Mouse (Mus musculus): ENCODE measurements around the gene Paqr8. TPM values are rescaled to one million over a fixed set of nuclear protein-coding genes. Genes with fewer than 3 reads are reported as not detected.

The Paqr8 gene
- total and polyA plus RNA-seq, 3 experiments = 0.38 to 1.3 (median 1.1) TPM

DNA sequence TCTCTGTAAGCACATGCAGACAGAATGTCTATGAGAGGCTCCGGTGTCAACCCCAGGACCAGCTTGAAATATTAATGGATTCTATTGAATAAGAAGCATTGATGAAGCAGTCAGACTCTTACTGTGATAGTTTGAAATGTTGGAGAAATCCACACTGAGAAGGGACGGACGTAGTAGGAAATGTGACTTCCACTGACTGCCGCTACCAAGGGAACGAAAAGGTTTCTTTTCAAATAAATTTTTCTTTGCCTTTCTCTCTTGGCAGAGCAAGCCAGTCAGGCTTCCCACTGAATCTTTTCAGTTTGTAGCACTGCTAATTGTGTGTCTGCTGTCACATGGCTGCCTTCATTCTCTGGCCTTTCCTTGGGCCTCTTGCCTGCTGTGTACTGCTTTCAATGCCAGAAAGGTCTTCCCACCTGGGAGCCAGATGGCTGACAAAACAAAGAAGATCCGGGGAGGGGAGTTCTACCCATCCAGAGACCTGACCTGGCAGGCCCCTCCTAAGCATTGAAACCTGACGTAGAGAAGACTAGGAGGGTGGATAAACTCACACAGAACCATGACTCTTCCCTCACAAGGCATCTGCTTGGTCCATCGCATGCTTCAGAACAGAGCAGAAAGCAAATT lies 15.2 kb downstream of the Paqr8 start:
- no peaks in the 10 kb centered on the region for H3K36me3 ChIP-seq (replicated peaks in 1 of 2; ENCODE audit: control insufficient read depth in 1 of 2, insufficient read depth in 1 of 2, low read length in 1 of 2)
- no peak overlapping the region for H3K4me2 ChIP-seq (ENCODE audit: insufficient read depth, low read depth, poor library complexity, severe bottlenecking)
- in situ Hi-C loops (cut with MboI; ENCODE audit: low pct_ligation_motif_present, low pct_unique_long_range_greater_than_20kb, low sequenced_read_pairs) = no loop called here
- no peaks in the 10 kb centered on the region for H3K27me3 ChIP-seq (replicated peaks)
- TF ChIP-seq IRF4 (IDR thresholded peaks at IDR 0.05; ENCODE audit: low read depth, low read length) (no peak), NRF1 (IDR thresholded peaks at IDR 0.05; ENCODE audit: low read depth, low read length) (no peak)
- no peak overlapping the region for H3K9ac ChIP-seq (ENCODE audit: insufficient read depth, low read depth)
- no peaks in the 10 kb centered on the region for H3K79me2 ChIP-seq (replicated peaks; ENCODE audit: control insufficient read depth, extremely low read depth, insufficient read depth, poor library complexity, severe bottlenecking)
- DNase-seq (ENCODE audit: extremely low read depth) = no peak
- no peaks in the 10 kb centered on the region for H3K9me3 ChIP-seq (replicated peaks; ENCODE audit: low read length)
- no peaks in the 10 kb centered on the region for H3K4me1 ChIP-seq (ENCODE audit: control insufficient read depth in 1 of 2, insufficient read depth in 2 of 2)
- dilution Hi-C loops (cut with MboI; ENCODE audit: extremely low pct_ligation_motif_present, extremely low pct_unique_long_range_greater_than_20kb, low sequenced_read_pairs) = no loop called here
- H3K4me3 ChIP-seq (replicated peaks in 1 of 3; ENCODE audit: low read depth in 2 of 3, low read length in 2 of 3, poor library complexity in 1 of 3) = no peak overlapping the region
- no peak overlapping the region for H3K27ac ChIP-seq (ENCODE audit: insufficient read depth, low read depth)

DNA sequence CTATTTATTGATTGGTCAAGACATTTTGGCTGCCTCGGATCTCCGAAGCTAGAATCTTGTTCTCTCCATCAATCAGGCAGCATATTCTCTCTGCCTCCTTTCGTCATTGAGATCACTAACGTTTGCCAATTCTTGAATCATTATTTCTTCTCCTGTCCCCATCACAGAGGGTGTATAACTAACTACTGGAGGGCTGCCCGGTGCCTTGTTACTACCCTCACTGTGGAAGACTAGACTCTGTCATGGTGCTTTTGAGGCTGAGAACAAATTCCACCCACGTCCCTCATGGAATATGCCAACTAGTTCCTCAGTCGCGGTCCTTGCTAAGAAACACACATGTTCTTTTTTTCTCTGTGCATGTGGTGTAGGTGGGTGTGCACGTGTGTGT lies 15.7 kb downstream of the Paqr8 start:
- DNase-seq (ENCODE audit: extremely low read depth) = no peak
- dilution Hi-C loops (cut with MboI; ENCODE audit: extremely low pct_ligation_motif_present, extremely low pct_unique_long_range_greater_than_20kb, low sequenced_read_pairs) (no loop called here), in situ Hi-C loops (cut with MboI; ENCODE audit: low pct_ligation_motif_present, low pct_unique_long_range_greater_than_20kb, low sequenced_read_pairs) (no loop called here)
- Histone ChIP-seq H3K9ac (ENCODE audit: insufficient read depth, low read depth) (no peak overlapping the region), H3K27ac (ENCODE audit: insufficient read depth, low read depth) (no peak overlapping the region), H3K4me2 (ENCODE audit: insufficient read depth, low read depth, poor library complexity, severe bottlenecking) (no peak overlapping the region), H3K9me3 (replicated peaks; ENCODE audit: low read length) (no peaks in the 10 kb centered on the region), H3K36me3 (replicated peaks in 1 of 2; ENCODE audit: control insufficient read depth in 1 of 2, insufficient read depth in 1 of 2, low read length in 1 of 2) (no peaks in the 10 kb centered on the region), H3K4me1 (ENCODE audit: control insufficient read depth in 1 of 2, insufficient read depth in 2 of 2) (no peaks in the 10 kb centered on the region), H3K4me3 (replicated peaks in 1 of 3; ENCODE audit: low read depth in 2 of 3, low read length in 2 of 3, poor library complexity in 1 of 3) (no peak overlapping the region), H3K79me2 (replicated peaks; ENCODE audit: control insufficient read depth, extremely low read depth, insufficient read depth, poor library complexity, severe bottlenecking) (no peaks in the 10 kb centered on the region), H3K27me3 (replicated peaks) (no peaks in the 10 kb centered on the region)
- TF ChIP-seq GABPA (IDR thresholded peaks at IDR 0.05; ENCODE audit: insufficient replicate concordance, low read depth, low read length) = no peak
- TF ChIP-seq JUND (conservative IDR thresholded peaks at IDR 0.05; ENCODE audit: low read depth, low read length) = no peak
- no peak for TF ChIP-seq POLR2AphosphoS2 (IDR thresholded peaks at IDR 0.05; ENCODE audit: low read depth, low read length)
- no peak for TF ChIP-seq E2F4 (IDR thresholded peaks at IDR 0.05; ENCODE audit: insufficient replicate concordance, low read depth, low read length)
- no peak for TF ChIP-seq USF2 (conservative IDR thresholded peaks at IDR 0.05; ENCODE audit: low read depth, low read length)
- no peak for TF ChIP-seq MEF2A (IDR thresholded peaks at IDR 0.05; ENCODE audit: borderline replicate concordance, low read depth, low read length)

DNA sequence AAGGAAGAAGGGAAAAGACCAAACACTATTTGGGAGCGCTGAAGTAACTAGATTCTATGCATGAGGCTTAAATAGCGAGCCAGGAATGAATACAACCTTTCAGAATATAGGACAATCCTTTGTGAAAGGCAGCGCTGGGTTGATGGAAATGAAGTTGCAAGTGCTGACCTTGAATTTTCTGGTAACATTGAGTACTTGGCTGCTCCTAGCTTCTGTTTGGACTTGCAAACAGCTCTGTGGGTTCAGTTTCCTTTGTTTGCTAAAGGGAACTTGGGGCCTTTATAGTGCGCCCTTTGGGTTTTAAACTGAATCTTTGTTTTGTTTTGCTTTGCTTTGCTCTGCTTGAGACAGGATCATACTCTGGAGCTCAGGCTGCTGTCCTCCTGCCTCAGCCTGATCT lies 18.1 kb downstream of the Paqr8 start:
- dilution Hi-C loops (cut with MboI; ENCODE audit: extremely low pct_ligation_motif_present, extremely low pct_unique_long_range_greater_than_20kb, low sequenced_read_pairs) = no loop called here
- Histone ChIP-seq H3K4me3 (replicated peaks in 1 of 3; ENCODE audit: low read depth in 2 of 3, low read length in 2 of 3, poor library complexity in 1 of 3) (no peak overlapping the region), H3K4me2 (ENCODE audit: insufficient read depth, low read depth, poor library complexity, severe bottlenecking) (no peak overlapping the region), H3K4me1 (ENCODE audit: control insufficient read depth in 1 of 2, insufficient read depth in 2 of 2) (peaks cover 0 to 19% of the 10 kb centered on the region in 2 experiments; a peak in 2 of 4 replicates), H3K79me2 (replicated peaks; ENCODE audit: control insufficient read depth, extremely low read depth, insufficient read depth, poor library complexity, severe bottlenecking) (no peaks in the 10 kb centered on the region), H3K9ac (ENCODE audit: insufficient read depth, low read depth) (no peak overlapping the region), H3K36me3 (replicated peaks in 1 of 2; ENCODE audit: control insufficient read depth in 1 of 2, insufficient read depth in 1 of 2, low read length in 1 of 2) (no peaks in the 10 kb centered on the region), H3K9me3 (replicated peaks; ENCODE audit: low read length) (no peaks in the 10 kb centered on the region), H3K27ac (ENCODE audit: insufficient read depth, low read depth) (no peak overlapping the region), H3K27me3 (replicated peaks) (no peaks in the 10 kb centered on the region)
- in situ Hi-C loops (cut with MboI; ENCODE audit: low pct_ligation_motif_present, low pct_unique_long_range_greater_than_20kb, low sequenced_read_pairs) = no loop called here
- no peak for DNase-seq (ENCODE audit: extremely low read depth)
- TF ChIP-seq MYC (IDR thresholded peaks at IDR 0.05; ENCODE audit: low read depth, low read length) (no peak), BHLHE40 (IDR thresholded peaks at IDR 0.05; ENCODE audit: low read depth, low read length) (no peak), CTCF (conservative IDR thresholded peaks at IDR 0.05 in 1 of 2, IDR thresholded peaks at IDR 0.05 in 1 of 2; ENCODE audit: low read depth in 2 of 2, low read length in 2 of 2) (no peak), TBP (conservative IDR thresholded peaks at IDR 0.05; ENCODE audit: low read depth, low read length) (no peak), CHD2 (IDR thresholded peaks at IDR 0.05; ENCODE audit: low read length) (no peak), USF1 (IDR thresholded peaks at IDR 0.05; ENCODE audit: low read depth, low read length) (no peak), MXI1 (IDR thresholded peaks at IDR 0.05; ENCODE audit: low read depth, low read length) (no peak), MEF2A (IDR thresholded peaks at IDR 0.05; ENCODE audit: borderline replicate concordance, low read depth, low read length) (no peak), TCF12 (IDR thresholded peaks at IDR 0.05; ENCODE audit: low read depth, low read length) (no peak), NELFE (IDR thresholded peaks at IDR 0.05; ENCODE audit: low read depth, low read length) (no peak), MAX (IDR thresholded peaks at IDR 0.05; ENCODE audit: low read length) (no peak), SMC3 (IDR thresholded peaks at IDR 0.05; ENCODE audit: low read depth, low read length) (no peak)

Data from CH12.LX (cell line).